Mouse (Mus musculus) heart, embryonic 10.5 days (tissue): ENCODE data around the gene Entpd6. TPM values are rescaled to one million over a fixed set of nuclear protein-coding genes. Genes with fewer than 3 reads are reported as not detected.

Source experiments
- DNase-seq: peaks from one replicate; pipeline ENCODE4 v3.0.0-alpha.2; 2017; ENCODE audit warnings: low spot score
- H3K27ac ChIP-seq: fragments of 300-500 bp; sonication (generic); 2 replicates; pipeline ENCODE4 v1.5.1; 2016; ENCODE audit warnings: mild to moderate bottlenecking
- H3K27me3 ChIP-seq: fragments of 300-500 bp; sonication (generic); 2 replicates; pipeline ENCODE4 v1.6.1; 2016; ENCODE audit warnings: mild to moderate bottlenecking; ENCODE audit not compliant: poor library complexity, insufficient read depth, severe bottlenecking
- H3K36me3 ChIP-seq: fragments of 300-500 bp; sonication (generic); 2 replicates; pipeline ENCODE4 v1.6.1; 2016; ENCODE audit warnings: mild to moderate bottlenecking, moderate library complexity
- H3K4me1 ChIP-seq: fragments of 300-500 bp; sonication (generic); 2 replicates; pipeline ENCODE4 v1.6.1; 2016; ENCODE audit warnings: mild to moderate bottlenecking
- H3K4me3 ChIP-seq: fragments of 300-500 bp; sonication (generic); 2 replicates; pipeline ENCODE4 v1.5.1; 2016; ENCODE audit warnings: mild to moderate bottlenecking, moderate library complexity
- H3K9me3 ChIP-seq: fragments of 300-500 bp; sonication (generic); 2 replicates; pipeline ENCODE4 v1.6.1; 2016; ENCODE audit warnings: mild to moderate bottlenecking, moderate library complexity
- WGBS: fragments of 180-500 bp; shearing (Covaris S2); methylation state at CpG from one replicate; pipeline ENCODE4 v1.1.7; 2016; 5-methylcytosine and 5-hydroxymethylcytosine counted together
- polyA plus RNA-seq: library from polyadenylated mRNA; unstranded; fragments of >200 nt; fragmentation: Nextera tagmentation; extraction: Ambion mirVana; gene quantifications from 2 replicates; pipeline ENCODE4 v1.2.1, GENCODE M21; 2016

Entpd6 gene
- 28.9 and 29.5 TPM in 2 replicates for polyA plus RNA-seq

DNA sequence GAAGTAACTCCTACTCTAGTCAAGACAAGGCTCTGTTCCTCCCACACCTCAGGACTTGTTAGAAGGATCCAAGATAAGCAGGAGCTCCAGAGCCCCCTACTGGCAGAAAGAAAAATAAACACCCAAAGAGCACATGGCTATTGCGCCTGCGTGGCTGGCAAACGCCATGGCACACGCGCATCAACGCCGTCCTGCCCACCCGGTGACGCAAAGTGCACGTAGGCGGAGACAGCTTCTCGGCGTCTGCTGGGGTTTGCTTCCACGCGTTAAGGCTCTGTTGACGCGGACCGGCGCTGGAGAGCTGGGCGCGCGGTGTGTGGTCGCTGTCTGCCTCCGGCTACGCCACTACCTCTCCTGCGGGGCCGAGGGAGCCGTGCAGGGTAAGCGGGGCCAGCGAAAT lies at the start of gene Entpd6:
Gene Entpd6 (plus strand): TSS at position 189 of the 400 bp plus-strand sequence.
- Histone ChIP-seq H3K4me1 (peaks cover 23% of the 10 kb centered on the region), H3K4me3 (peak within 1 kb of the TSS; percentile 82), H3K36me3 (peaks cover 13% of the 10 kb centered on the region; the same call in 1 of the 2 replicates), H3K27me3 (no peaks in the 10 kb centered on the region), H3K9me3 (no peaks in the 10 kb centered on the region), H3K27ac (peak within 1 kb of the TSS; percentile 93)
- DNase-seq = peak; percentile 97
- 0% methylated on average over 30 of the region's 30 CpGs for WGBS

DNA sequence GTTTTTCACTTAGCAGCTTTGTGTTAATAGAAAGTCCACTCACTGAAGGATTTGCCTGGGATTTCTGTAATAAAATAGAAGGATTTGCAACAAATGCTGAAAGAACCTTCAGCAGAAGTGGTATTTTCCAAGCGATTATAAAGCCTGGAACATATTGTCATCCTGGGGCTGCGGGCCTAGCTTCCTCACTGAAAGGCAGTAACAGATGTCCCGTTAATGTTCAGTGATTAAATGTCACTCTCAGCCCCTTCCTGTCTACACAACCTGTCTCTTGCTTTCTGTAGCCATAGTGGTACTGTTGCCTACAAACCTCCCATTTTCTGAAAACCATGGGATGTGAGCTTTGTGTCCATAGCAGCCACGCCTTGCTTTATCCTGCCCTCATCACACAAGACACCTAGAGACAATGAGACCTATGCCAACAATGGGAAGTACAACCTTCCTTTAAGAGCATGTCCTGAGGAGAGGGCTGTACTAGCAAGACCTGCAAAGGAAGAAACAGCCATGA lies 36.6 kb upstream of the Entpd6 start:
- peak; percentile 55 for DNase-seq
- H3K9me3 ChIP-seq = no peaks in the 10 kb centered on the region
- H3K27me3 ChIP-seq = no peaks in the 10 kb centered on the region
- H3K4me1 ChIP-seq = no peaks in the 10 kb centered on the region
- H3K27ac ChIP-seq = no peak overlapping the region
- 77% methylated on average over 4 of the region's 4 CpGs for WGBS
- H3K36me3 ChIP-seq = no peaks in the 10 kb centered on the region
- no peak overlapping the region for H3K4me3 ChIP-seq

DNA sequence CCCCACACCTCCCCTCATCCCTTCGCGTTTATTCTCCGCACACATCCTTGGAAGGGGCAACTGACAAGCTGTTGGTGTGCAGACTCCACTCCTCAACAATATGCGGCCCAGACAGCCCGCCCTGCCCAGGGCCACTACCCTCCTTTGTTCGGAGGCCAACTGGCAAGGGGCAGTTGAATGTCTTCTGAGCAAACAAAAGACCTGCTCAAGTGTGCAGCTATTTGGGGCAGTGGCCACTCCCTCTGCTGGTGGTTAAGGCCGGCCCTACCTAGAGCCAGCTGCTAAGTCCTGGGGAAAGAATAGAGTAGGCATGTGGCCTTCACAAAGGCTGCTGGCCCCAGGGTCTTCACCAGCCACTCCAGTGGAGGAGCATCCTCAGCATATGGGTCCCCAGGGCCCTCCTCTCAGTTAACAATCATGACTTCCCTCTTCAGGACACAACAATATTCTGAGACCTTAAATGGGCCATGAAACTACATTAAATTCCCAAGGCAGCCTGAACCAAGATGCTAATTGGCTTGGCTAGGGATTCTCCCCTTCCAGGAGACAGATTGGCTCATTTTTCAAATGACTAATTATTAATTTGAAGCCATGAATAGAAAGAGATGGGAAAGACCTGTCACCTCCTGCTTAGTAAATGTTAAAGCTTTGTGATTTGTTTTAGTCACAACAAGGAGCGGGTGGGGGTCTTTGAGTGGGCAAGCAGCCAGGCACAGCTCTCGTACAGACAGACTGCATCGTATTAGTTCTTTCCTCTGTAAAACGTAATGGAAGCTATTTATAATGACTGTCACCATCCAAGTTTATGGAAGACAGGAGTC lies 12.9 kb upstream of the Entpd6 start:
- no peak overlapping the region for H3K27ac ChIP-seq
- DNase-seq = no peak
- H3K36me3 ChIP-seq = no peaks in the 10 kb centered on the region
- H3K4me3 ChIP-seq = no peak overlapping the region
- H3K4me1 ChIP-seq = no peaks in the 10 kb centered on the region
- H3K27me3 ChIP-seq = no peaks in the 10 kb centered on the region
- 71% methylated on average over 11 of the region's 11 CpGs for WGBS
- H3K9me3 ChIP-seq = no peaks in the 10 kb centered on the region

DNA sequence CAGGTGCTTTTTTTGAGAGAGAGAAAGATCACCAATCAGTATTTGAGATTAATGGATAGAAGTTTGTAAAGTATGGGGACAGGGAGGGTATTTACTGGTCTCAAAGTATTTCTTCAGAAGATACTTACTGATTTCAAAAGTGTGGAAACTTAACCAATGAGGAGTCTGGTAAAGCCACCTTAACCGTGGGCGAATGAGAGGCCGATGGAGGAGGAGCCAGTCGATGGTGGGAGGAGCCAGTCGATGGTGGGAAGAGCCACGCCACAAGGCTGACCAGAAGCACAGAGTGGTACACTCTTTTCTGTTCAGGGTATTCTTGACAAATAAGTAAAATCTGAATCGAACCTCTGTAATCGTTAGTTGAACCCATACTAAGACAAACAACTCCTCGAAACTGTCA lies 11.0 kb upstream of the Entpd6 start:
- H3K4me3 ChIP-seq = no peak overlapping the region
- H3K36me3 ChIP-seq = no peaks in the 10 kb centered on the region
- 0 out of 2 replicates have a peak, but pooled peaks cover 5% of the 10 kb centered on the region for H3K9me3 ChIP-seq
- H3K4me1 ChIP-seq = no peaks in the 10 kb centered on the region
- DNase-seq = no peak
- WGBS = 72% methylated on average over 9 of the region's 9 CpGs
- H3K27me3 ChIP-seq = no peaks in the 10 kb centered on the region
- no peak overlapping the region for H3K27ac ChIP-seq

DNA sequence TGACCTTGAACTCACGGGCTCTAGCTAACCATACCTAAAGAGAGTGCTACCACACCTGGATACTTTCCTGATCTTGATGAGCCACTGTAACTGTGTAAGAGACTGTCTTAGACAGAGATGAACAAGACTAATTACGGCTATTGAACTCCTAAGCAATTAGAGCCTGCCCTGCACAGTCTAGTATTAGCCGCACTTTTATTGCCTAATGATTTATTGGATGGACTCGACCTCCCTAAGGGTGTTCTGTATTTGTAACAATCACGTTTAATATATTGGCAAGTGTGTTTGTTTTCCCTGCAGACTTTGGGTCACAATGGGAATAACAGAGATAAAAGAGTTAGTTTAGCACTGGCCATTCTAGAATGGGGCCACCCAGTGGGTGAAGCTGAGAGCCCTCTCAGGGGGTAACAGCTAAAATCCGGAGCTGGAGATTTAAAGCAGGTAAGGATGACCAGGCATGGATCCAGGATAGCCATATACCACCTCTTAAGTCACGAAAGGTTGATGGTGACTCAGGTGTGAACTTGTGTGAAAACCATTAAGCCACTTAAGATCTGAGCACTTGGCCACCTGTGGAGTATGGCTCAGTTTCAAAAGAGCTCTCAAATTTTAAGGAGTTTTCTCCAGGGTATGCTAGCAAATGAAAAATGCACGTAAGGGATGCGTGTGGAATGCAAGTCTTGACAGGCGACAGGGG lies 8.5 kb upstream of the Entpd6 start:
- no peaks in the 10 kb centered on the region for H3K27me3 ChIP-seq
- H3K4me1 ChIP-seq = no peaks in the 10 kb centered on the region
- 0 out of 2 replicates have a peak, but pooled peaks cover 5% of the 10 kb centered on the region for H3K9me3 ChIP-seq
- DNase-seq = no peak
- no peak overlapping the region for H3K4me3 ChIP-seq
- H3K27ac ChIP-seq = no peak overlapping the region
- WGBS = 63% methylated on average over 10 of the region's 10 CpGs
- no peaks in the 10 kb centered on the region for H3K36me3 ChIP-seq

DNA sequence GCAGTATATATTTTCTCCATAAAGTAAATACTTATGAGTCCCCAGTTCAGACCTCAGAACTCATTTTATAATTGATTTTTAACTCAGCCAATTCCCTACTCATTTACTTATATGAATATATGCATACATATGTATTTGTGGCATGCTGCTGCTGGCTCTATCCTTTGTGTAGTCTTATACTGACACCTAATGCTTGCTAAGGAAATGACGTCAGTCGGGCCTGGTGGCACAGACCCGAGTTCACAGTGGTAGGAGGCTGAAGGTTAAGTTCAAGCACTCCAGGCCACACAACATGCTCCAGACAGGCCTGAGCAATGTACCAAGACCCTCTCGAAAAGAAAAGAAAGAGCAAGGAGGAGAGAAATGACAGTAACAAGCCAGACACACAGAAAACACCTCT lies 7.4 kb upstream of the Entpd6 start:
- Histone ChIP-seq H3K27ac (no peak overlapping the region), H3K4me3 (no peak overlapping the region), H3K9me3 (0 out of 2 replicates have a peak, but pooled peaks cover 5% of the 10 kb centered on the region), H3K27me3 (no peaks in the 10 kb centered on the region), H3K4me1 (no peaks in the 10 kb centered on the region), H3K36me3 (no peaks in the 10 kb centered on the region)
- WGBS = 55% methylated on average over 4 of the region's 4 CpGs
- no peak for DNase-seq

DNA sequence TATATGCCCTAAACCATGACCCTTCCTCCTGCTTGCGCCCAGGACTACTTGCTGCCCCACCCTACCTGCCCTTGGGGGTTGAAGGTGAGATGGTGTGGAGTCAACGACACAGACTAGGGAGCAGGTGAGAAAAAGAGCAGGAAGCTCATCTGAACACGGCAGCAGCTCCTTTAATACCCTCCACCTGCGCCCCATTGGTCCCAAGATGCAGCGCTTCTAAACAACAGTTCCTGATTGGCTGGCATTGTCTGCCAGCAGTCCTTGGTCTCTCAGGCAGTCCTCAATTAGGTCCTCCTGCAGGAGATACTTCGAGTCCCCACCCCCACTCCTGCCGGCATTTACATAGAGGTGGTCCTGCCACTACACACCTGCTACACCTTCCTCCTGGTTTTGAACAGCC lies 3.8 kb upstream of the Entpd6 start:
- Histone ChIP-seq H3K9me3 (0 out of 2 replicates have a peak, but pooled peaks cover 5% of the 10 kb centered on the region), H3K27me3 (no peaks in the 10 kb centered on the region), H3K27ac (no peak overlapping the region), H3K36me3 (no peaks in the 10 kb centered on the region), H3K4me3 (no peak overlapping the region), H3K4me1 (peaks cover 12% of the 10 kb centered on the region)
- 71% methylated on average over 7 of the region's 7 CpGs for WGBS
- no peak for DNase-seq

DNA sequence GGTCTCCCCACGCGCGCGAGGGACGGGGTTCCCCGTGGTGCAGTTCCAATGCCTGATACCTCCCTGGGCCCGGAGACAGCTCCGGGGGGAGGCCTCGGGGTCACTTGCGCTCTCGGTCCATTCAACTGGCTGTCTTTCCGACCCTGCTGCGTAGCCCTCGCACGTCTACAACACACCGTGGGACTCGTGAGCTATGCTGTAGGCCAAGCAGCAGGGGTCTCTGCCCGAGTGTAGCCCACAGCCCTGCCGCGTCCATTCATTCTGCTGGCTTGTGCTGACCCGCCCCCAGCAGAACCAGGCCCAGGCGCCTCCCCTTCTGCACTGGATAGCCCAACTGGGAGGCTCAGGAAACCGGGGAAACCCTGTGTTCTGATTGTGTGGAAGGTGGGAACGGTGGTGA lies 441 bp downstream of the Entpd6 start:
- Histone ChIP-seq H3K27ac (peak overlapping the region; percentile 93), H3K27me3 (no peaks in the 10 kb centered on the region), H3K9me3 (no peaks in the 10 kb centered on the region), H3K36me3 (peaks cover 14% of the 10 kb centered on the region; the same call in 1 of the 2 replicates), H3K4me1 (peaks cover 24% of the 10 kb centered on the region), H3K4me3 (peak overlapping the region; percentile 82)
- WGBS = under 1% methylated on average over 24 of the region's 24 CpGs
- DNase-seq = peak; percentile 81

DNA sequence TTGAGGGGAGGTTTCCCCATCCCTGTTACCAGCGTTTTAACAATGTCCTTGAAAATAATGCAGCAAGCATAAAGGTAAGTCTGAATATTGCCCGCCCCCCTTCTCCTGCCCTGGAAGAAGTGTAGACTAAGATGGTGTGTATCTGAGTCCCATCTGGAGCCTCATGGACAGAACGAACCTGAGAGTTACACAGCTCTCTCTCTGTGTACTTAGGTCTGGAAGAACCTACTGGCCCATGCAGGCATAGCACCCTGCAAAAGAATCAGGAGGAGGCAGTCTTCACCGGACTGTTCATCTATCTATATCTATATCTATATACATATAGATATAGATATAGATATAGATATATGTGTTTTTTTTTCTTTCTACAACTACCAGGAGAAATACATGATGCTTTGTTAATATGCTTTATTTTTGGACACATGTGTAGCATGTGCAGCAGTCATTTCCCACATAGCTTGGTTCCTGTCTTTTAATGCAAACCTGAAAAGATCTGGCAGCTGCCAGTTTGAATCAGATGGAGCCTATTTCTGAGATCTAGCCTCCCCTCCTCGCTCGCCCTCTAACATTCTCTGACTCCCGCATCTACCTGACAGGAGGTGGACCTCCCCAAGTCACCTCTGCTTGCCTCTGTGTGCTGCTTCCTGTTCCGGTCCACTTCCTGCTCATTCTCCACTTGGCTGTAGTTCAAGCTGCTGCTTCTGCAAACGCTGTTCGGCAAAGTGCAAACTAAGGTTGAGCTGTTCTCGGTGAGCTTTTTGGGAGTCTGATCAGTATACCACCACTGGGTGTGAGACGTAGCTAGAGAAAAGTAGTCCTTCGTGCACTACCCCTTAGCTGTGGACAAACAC lies 1.5 kb downstream of the Entpd6 start:
- 69% methylated on average over 13 of the region's 13 CpGs for WGBS
- no peak for DNase-seq
- H3K4me3 ChIP-seq = peak overlapping the region; percentile 82; the same call in 1 of the 2 replicates

DNA sequence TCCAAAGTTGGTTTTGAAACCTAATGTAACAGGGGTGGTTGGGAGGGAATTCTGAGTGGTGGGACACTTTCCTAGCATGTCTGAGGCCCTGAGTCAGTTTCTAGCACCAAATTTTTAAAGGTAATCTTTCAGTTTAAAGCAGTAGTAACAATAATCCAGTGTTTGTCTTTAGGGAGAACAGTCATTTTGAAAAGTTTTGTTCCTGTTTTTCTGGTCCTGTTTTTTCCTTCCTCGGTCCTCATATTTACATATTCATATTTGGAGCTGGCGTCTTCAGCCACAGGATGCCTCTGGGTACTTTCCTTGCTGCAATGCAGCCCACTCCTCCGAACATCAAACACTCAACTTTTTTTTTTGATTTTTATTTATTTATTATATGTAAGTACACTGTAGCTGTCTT lies 6.2 kb downstream of the Entpd6 start:
- Histone ChIP-seq H3K27me3 (no peaks in the 10 kb centered on the region), H3K36me3 (peaks cover 49% of the 10 kb centered on the region), H3K4me3 (no peak overlapping the region), H3K27ac (no peak overlapping the region), H3K9me3 (no peaks in the 10 kb centered on the region), H3K4me1 (peaks cover 13% of the 10 kb centered on the region)
- 90% methylated on average over 3 of the region's 3 CpGs for WGBS
- no peak for DNase-seq

More for the DNA sequence above, 1.5 kb downstream of the Entpd6 start:
- H3K27ac ChIP-seq = no peak overlapping the region
- peaks cover 24% of the 10 kb centered on the region for H3K4me1 ChIP-seq
- no peaks in the 10 kb centered on the region for H3K9me3 ChIP-seq
- peaks cover 15% of the 10 kb centered on the region; the same call in 1 of the 2 replicates for H3K36me3 ChIP-seq
- no peaks in the 10 kb centered on the region for H3K27me3 ChIP-seq

DNA sequence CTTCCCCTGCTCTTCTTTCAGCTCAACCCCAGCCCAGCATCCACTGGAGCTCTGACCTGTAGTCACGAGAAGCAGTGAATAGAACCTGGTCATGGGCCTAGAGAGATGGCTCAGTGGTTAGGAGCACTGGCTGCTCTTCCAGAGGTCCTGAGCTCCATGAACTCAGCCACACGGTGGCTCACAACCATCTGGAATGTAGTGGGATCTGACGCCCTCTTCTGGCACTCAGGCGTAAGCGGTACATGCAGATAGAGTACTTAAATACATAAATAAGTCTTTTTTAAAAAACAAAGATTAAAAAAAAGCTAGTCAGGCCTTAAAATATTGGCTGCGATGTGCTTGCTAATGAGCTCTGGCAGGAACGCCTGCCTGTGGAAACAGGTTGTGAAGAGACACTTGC lies 12.6 kb downstream of the Entpd6 start:
- peaks cover 54% of the 10 kb centered on the region for H3K36me3 ChIP-seq
- H3K4me1 ChIP-seq = peaks cover 8% of the 10 kb centered on the region; the same call in 1 of the 2 replicates
- WGBS = 84% methylated on average over 7 of the region's 7 CpGs
- no peak for DNase-seq
- H3K9me3 ChIP-seq = no peaks in the 10 kb centered on the region
- no peaks in the 10 kb centered on the region for H3K27me3 ChIP-seq
- H3K4me3 ChIP-seq = no peak overlapping the region
- H3K27ac ChIP-seq = no peak overlapping the region

DNA sequence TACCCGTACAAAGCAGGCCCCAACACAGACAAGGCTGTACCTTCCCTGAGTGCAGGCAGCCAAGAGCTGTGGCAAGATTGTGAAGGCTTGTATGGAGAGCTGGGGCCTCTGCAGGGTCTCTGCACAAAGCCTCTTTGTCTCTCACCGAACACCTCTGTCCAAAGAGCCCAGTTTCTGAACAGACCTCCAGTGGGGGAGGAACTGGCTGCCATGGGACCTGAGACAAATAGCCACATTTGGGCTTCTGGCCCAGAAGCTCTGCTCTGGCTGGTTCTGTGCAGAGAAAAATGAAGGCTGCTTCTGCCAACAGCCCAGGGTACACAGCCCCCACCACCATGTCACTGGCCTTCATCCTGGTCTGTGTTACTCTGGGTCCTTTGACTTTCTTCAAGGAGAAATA lies 16.8 kb downstream of the Entpd6 start:
- Histone ChIP-seq H3K4me3 (no peak overlapping the region), H3K9me3 (no peaks in the 10 kb centered on the region), H3K27ac (peak overlapping the region; percentile 62; the same call in 1 of the 2 replicates), H3K4me1 (peaks cover 36% of the 10 kb centered on the region), H3K27me3 (no peaks in the 10 kb centered on the region), H3K36me3 (peaks cover 45% of the 10 kb centered on the region)
- 73% methylated on average over 2 of the region's 2 CpGs for WGBS
- DNase-seq = no peak
